Mouse (Mus musculus): ENCODE results near the gene Fndc3b. TPM values are rescaled to one million over a fixed set of nuclear protein-coding genes. Genes with fewer than 3 reads are reported as not detected.
A peak's percentile ranks its signal among the peaks of the same experiment; 100 is the strongest.

The Fndc3b gene
- polyA plus RNA-seq, 1 experiment from 2014 or later, result 13.2 TPM

DNA sequence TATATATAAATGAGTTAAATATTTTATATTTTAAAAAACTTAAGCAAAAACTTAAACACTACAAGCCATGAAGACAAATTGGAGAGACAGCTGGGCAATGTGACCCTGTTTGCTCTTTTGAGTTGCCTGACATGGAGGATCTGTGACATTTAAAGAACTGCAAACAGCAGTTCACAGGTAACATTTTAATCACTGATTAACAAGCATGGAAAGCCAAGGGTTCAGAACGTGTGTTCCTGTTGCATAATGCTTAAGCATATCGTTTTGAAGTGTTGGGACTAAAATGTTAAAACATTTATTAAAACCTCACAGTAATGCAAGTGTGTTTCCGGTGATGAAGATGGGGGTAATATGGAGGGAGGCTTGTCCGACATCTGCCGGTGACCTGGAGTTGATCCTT lies 99.1 kb downstream of the Fndc3b start:
- Histone ChIP-seq H3K9ac (ENCODE audit: low read depth, low read length) (no peak overlapping the region), H3K9me3 (replicated peaks; ENCODE audit: control insufficient read depth, low read length) (no peaks in the 10 kb centered on the region), H3K36me3 (ENCODE audit: control insufficient read depth, insufficient read depth) (no peaks in the 10 kb centered on the region; the same call in 1 of the 2 replicates), H3K27me3 (ENCODE audit: control insufficient read depth, insufficient read depth, low read depth, low read length) (no peaks in the 10 kb centered on the region), H3K4me1 (ENCODE audit: control insufficient read depth, low read depth, low read length) (peaks cover 21% of the 10 kb centered on the region), H3K27ac (ENCODE audit: low read length) (no peak overlapping the region), H3K4me2 (ENCODE audit: low read depth, low read length) (no peak overlapping the region), H3K4me3 (ENCODE audit: low read depth, low read length) (no peak overlapping the region)
- ATAC-seq (ENCODE audit: low read depth), result no peak
- 63% methylated on average over 5 of the region's 5 CpGs for WGBS (ENCODE audit: insufficient replicate concordance)

DNA sequence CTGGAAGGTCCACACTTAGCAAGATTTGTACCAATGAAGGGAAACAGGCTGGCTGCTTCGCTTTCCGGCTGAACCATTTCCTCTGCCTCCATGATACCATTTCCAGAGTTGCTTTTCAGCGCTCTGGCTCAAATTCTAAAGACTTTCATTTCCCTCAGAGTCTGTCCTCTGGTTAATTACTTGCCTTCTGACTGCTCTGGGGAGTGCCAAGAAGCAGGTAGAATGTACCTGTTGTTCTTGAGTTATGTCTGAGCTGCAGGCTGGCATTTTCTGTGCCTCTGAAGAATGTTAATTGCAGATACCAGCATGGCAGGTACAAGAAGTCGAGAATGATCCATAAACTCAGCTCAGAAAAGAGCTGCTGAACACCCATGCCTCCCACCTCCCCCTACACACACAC lies 100.6 kb downstream of the Fndc3b start:
- Histone ChIP-seq H3K27me3 (ENCODE audit: control insufficient read depth, insufficient read depth, low read depth, low read length) (no peaks in the 10 kb centered on the region), H3K9ac (ENCODE audit: low read depth, low read length) (no peak overlapping the region), H3K36me3 (ENCODE audit: control insufficient read depth, insufficient read depth) (no peaks in the 10 kb centered on the region; the same call in 1 of the 2 replicates), H3K4me3 (ENCODE audit: low read depth, low read length) (no peak overlapping the region), H3K4me2 (ENCODE audit: low read depth, low read length) (no peak overlapping the region), H3K27ac (ENCODE audit: low read length) (no peak overlapping the region), H3K9me3 (replicated peaks; ENCODE audit: control insufficient read depth, low read length) (no peaks in the 10 kb centered on the region), H3K4me1 (ENCODE audit: control insufficient read depth, low read depth, low read length) (peaks cover 11% of the 10 kb centered on the region)
- WGBS (ENCODE audit: insufficient replicate concordance), result 60% methylated on average over 4 of the region's 4 CpGs
- ATAC-seq (ENCODE audit: low read depth), result no peak

DNA sequence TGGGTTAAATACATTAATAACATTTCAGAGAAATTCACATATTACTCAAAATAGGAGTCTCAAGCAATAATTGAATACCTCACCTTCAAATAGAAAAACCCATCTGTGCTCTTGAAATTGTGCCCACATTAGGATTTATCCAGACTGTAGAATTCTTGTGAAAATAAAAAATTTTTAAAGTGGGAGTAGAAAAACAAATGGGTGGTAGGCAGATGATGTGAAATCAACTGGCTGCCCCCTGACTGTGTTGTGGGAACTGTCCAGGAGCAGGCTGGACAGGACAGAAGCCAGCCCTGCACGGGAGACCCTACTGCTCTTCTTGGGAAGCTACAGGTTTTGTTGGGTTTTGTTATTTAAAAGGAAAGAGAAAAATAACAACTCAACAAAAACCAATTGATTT lies 101.0 kb downstream of the Fndc3b start:
- H3K9ac ChIP-seq (ENCODE audit: low read depth, low read length), result no peak overlapping the region
- no peak overlapping the region for H3K4me3 ChIP-seq (ENCODE audit: low read depth, low read length)
- no peak for ATAC-seq (ENCODE audit: low read depth)
- 58% methylated on average over 1 of the region's 1 CpGs for WGBS (ENCODE audit: insufficient replicate concordance)
- no peaks in the 10 kb centered on the region; the same call in 1 of the 2 replicates for H3K36me3 ChIP-seq (ENCODE audit: control insufficient read depth, insufficient read depth)
- no peak overlapping the region for H3K4me2 ChIP-seq (ENCODE audit: low read depth, low read length)
- no peak overlapping the region for H3K27ac ChIP-seq (ENCODE audit: low read length)
- H3K4me1 ChIP-seq (ENCODE audit: control insufficient read depth, low read depth, low read length), result peaks cover 11% of the 10 kb centered on the region
- no peaks in the 10 kb centered on the region for H3K27me3 ChIP-seq (ENCODE audit: control insufficient read depth, insufficient read depth, low read depth, low read length)
- no peaks in the 10 kb centered on the region for H3K9me3 ChIP-seq (replicated peaks; ENCODE audit: control insufficient read depth, low read length)

DNA sequence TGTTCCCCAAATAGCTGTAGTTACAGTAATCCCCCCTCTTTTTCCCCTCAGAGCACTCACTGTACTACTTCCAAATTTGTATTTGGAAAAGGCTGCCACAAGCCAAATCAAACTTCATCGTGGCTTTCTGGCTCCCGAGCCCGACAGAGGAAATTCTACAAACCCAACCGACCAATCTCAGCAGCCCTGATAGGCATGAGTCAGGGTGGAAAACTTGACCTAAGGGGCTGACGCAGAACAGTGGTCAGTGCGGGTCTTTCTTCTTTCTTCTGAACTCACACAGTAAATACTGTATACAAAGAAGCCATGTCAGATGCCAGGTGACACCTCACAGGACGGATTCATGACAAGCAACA lies 103.3 kb downstream of the Fndc3b start:
- no peak overlapping the region for H3K4me3 ChIP-seq (ENCODE audit: low read depth, low read length)
- WGBS (ENCODE audit: insufficient replicate concordance), result 17% methylated on average over 7 of the region's 7 CpGs
- ATAC-seq (ENCODE audit: low read depth), result no peak
- H3K4me1 ChIP-seq (ENCODE audit: control insufficient read depth, low read depth, low read length), result peaks cover 11% of the 10 kb centered on the region
- no peaks in the 10 kb centered on the region for H3K27me3 ChIP-seq (ENCODE audit: control insufficient read depth, insufficient read depth, low read depth, low read length)
- H3K27ac ChIP-seq (ENCODE audit: low read length), result no peak overlapping the region
- H3K9ac ChIP-seq (ENCODE audit: low read depth, low read length), result no peak overlapping the region
- no peak overlapping the region for H3K4me2 ChIP-seq (ENCODE audit: low read depth, low read length)
- no peaks in the 10 kb centered on the region for H3K36me3 ChIP-seq (ENCODE audit: control insufficient read depth, insufficient read depth)
- H3K9me3 ChIP-seq (replicated peaks; ENCODE audit: control insufficient read depth, low read length), result no peaks in the 10 kb centered on the region

DNA sequence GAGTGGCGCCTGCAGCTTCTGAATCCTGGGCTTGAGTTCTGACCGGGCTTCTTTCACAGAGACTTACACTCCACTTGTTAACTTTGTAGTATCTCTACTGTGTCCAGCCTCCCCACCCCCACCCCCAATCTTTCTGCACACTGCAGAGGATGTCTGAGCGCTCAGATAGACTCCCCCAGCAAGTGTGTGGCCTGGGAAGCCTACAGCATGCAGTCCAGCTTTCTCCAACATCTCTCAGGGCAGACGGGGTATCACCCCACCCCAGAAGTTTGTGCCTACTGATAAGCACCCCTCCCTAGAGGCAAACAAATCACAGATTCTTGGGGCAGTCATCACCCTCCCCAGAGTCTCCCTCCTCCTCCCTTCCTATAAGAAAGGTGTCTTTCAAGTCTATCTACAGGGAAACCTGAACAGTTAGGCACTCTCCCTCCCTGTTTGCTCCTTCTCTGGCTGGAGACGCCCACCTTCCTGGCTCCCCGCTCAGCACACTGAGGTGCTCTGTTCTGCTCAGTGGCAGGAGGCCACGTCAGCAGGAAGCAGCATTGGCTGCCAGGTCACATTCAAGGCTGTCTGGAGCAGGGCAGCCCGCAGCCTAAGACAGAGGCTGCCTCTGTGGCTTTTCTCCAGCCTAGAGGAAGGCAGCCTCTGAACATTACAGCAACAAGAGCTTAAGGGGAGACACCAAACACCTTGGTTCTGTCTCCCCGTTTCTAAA lies 103.9 kb downstream of the Fndc3b start:
- peak; percentile 37 for ATAC-seq (ENCODE audit: low read depth)
- WGBS (ENCODE audit: insufficient replicate concordance), result 17% methylated on average over 9 of the region's 9 CpGs

DNA sequence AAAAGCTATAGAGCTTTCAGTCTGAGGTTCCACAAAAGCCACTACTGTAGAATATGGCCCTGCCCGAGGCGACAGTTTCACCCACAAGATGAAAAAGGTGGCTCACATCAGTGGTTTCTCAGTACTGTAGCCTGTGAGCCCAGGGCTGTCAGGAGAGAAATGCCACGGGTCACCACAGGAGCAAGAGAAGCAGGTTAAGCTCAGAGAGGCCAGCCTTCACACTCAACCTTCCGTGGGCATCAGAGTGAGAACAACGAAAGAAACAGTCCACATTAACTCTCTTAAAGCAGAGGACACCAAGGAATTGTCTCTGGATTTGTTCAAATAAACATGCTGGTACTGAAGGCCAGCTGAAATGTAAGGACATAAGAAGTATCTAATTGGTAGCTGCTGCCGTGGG lies 104.5 kb downstream of the Fndc3b start:
- Histone ChIP-seq H3K36me3 (ENCODE audit: control insufficient read depth, insufficient read depth) (no peaks in the 10 kb centered on the region), H3K27me3 (ENCODE audit: control insufficient read depth, insufficient read depth, low read depth, low read length) (no peaks in the 10 kb centered on the region), H3K4me3 (ENCODE audit: low read depth, low read length) (no peak overlapping the region), H3K9ac (ENCODE audit: low read depth, low read length) (no peak overlapping the region), H3K4me2 (ENCODE audit: low read depth, low read length) (no peak overlapping the region), H3K27ac (ENCODE audit: low read length) (no peak overlapping the region), H3K4me1 (ENCODE audit: control insufficient read depth, low read depth, low read length) (peaks cover 11% of the 10 kb centered on the region), H3K9me3 (replicated peaks; ENCODE audit: control insufficient read depth, low read length) (no peaks in the 10 kb centered on the region)
- WGBS (ENCODE audit: insufficient replicate concordance), result 62% methylated on average over 6 of the region's 6 CpGs
- ATAC-seq (ENCODE audit: low read depth), result no peak

More for the DNA sequence above, 103.9 kb downstream of the Fndc3b start:
- no peaks in the 10 kb centered on the region for H3K27me3 ChIP-seq (ENCODE audit: control insufficient read depth, insufficient read depth, low read depth, low read length)
- H3K9me3 ChIP-seq (replicated peaks; ENCODE audit: control insufficient read depth, low read length), result no peaks in the 10 kb centered on the region
- H3K4me3 ChIP-seq (ENCODE audit: low read depth, low read length), result no peak overlapping the region
- no peak overlapping the region for H3K27ac ChIP-seq (ENCODE audit: low read length)
- peaks cover 11% of the 10 kb centered on the region for H3K4me1 ChIP-seq (ENCODE audit: control insufficient read depth, low read depth, low read length)
- H3K36me3 ChIP-seq (ENCODE audit: control insufficient read depth, insufficient read depth), result no peaks in the 10 kb centered on the region
- no peak overlapping the region for H3K4me2 ChIP-seq (ENCODE audit: low read depth, low read length)
- H3K9ac ChIP-seq (ENCODE audit: low read depth, low read length), result no peak overlapping the region

DNA sequence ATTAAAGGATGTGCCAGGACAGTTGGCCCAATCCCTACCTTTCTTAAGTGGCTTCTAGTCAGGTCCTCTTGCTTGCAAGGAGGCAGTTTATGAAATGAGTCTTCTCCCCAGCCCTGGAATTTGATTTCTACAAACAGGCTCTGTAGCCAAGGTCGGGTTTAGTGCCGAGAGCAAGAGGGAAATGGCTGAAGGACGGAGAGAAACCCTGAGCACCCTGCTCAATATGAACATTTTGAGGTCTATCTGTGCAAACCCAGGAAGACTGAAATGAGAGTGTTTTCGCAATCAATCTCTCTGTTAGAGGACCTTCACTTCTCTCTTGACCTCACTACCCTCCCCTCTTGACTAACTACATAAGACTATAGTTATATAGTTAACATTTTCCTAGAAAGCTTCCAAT lies 105.5 kb downstream of the Fndc3b start:
- Histone ChIP-seq H3K4me1 (ENCODE audit: control insufficient read depth, low read depth, low read length) (peaks cover 11% of the 10 kb centered on the region), H3K4me3 (ENCODE audit: low read depth, low read length) (no peak overlapping the region), H3K9me3 (replicated peaks; ENCODE audit: control insufficient read depth, low read length) (no peaks in the 10 kb centered on the region), H3K36me3 (ENCODE audit: control insufficient read depth, insufficient read depth) (no peaks in the 10 kb centered on the region), H3K27me3 (ENCODE audit: control insufficient read depth, insufficient read depth, low read depth, low read length) (no peaks in the 10 kb centered on the region), H3K27ac (ENCODE audit: low read length) (no peak overlapping the region), H3K9ac (ENCODE audit: low read depth, low read length) (no peak overlapping the region), H3K4me2 (ENCODE audit: low read depth, low read length) (no peak overlapping the region)
- no peak for ATAC-seq (ENCODE audit: low read depth)
- 62% methylated on average over 4 of the region's 4 CpGs for WGBS (ENCODE audit: insufficient replicate concordance)

DNA sequence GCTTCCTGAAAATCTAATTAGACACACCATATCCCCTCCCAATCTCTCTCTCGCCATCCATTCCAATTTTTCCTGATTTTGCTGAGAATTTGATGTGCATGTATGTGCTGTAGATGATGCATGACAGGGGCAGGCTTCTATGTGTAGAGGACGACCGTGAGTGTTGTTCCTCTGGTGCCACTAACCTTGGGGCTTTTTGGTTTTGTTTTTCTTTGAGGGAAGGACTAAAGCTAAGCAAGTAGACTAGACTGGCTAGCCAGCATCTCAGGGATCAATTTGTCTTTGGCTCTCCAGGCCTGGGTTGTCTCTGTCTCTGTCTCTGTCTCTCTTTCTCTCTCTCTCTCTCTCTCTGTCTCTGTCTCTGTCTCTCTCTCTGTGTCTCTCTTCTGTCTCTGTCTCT lies 106.0 kb downstream of the Fndc3b start:
- H3K36me3 ChIP-seq (ENCODE audit: control insufficient read depth, insufficient read depth), result no peaks in the 10 kb centered on the region
- no peak overlapping the region for H3K27ac ChIP-seq (ENCODE audit: low read length)
- no peak for ATAC-seq (ENCODE audit: low read depth)
- no peaks in the 10 kb centered on the region for H3K9me3 ChIP-seq (replicated peaks; ENCODE audit: control insufficient read depth, low read length)
- peaks cover 11% of the 10 kb centered on the region for H3K4me1 ChIP-seq (ENCODE audit: control insufficient read depth, low read depth, low read length)
- H3K4me2 ChIP-seq (ENCODE audit: low read depth, low read length), result no peak overlapping the region
- WGBS (ENCODE audit: insufficient replicate concordance), result 64% methylated on average over 3 of the region's 3 CpGs
- H3K27me3 ChIP-seq (ENCODE audit: control insufficient read depth, insufficient read depth, low read depth, low read length), result no peaks in the 10 kb centered on the region
- no peak overlapping the region for H3K9ac ChIP-seq (ENCODE audit: low read depth, low read length)
- no peak overlapping the region for H3K4me3 ChIP-seq (ENCODE audit: low read depth, low read length)

DNA sequence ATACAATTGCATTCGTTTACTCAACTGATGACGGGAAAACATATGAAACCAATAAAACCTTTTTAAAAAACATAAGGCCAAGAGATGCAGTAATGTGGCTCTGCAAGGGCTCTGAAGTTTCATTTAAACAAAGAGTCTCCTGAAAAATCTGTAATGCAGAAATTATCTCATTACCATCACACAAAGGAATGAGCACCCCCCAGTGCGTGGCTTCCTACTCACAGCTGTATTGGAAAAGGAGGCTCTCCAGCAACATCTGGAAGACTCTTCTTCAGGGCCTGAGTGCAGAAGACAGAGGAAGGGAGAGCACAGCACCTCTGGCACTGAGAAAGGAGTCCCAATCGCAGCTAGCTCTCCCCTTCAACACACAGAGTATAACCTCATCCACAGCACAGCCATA lies 106.5 kb downstream of the Fndc3b start:
- H3K27ac ChIP-seq (ENCODE audit: low read length), result no peak overlapping the region
- 66% methylated on average over 4 of the region's 4 CpGs for WGBS (ENCODE audit: insufficient replicate concordance)
- no peak for ATAC-seq (ENCODE audit: low read depth)
- H3K27me3 ChIP-seq (ENCODE audit: control insufficient read depth, insufficient read depth, low read depth, low read length), result no peaks in the 10 kb centered on the region
- H3K4me2 ChIP-seq (ENCODE audit: low read depth, low read length), result no peak overlapping the region
- no peaks in the 10 kb centered on the region for H3K9me3 ChIP-seq (replicated peaks; ENCODE audit: control insufficient read depth, low read length)
- H3K36me3 ChIP-seq (ENCODE audit: control insufficient read depth, insufficient read depth), result no peaks in the 10 kb centered on the region
- H3K4me1 ChIP-seq (ENCODE audit: control insufficient read depth, low read depth, low read length), result peaks cover 11% of the 10 kb centered on the region
- no peak overlapping the region for H3K9ac ChIP-seq (ENCODE audit: low read depth, low read length)
- no peak overlapping the region for H3K4me3 ChIP-seq (ENCODE audit: low read depth, low read length)

Data from liver, embryonic 16.5 days (tissue).